Mouse (Mus musculus) ES-Bruce4 (cell line): ENCODE measurements around the gene Hs1bp3. TPM values are rescaled to one million over a fixed set of nuclear protein-coding genes. Genes with fewer than 3 reads are reported as not detected.

Experiments used
- H3K27ac ChIP-seq: 2 replicates; pipeline ENCODE4 v1.5.1; 2012; ENCODE audit warnings: low read length, inconsistent platforms; ENCODE audit not compliant: insufficient read depth
- H3K27me3 ChIP-seq: 2 replicates; pipeline ENCODE4 v1.6.1; 2012; ENCODE audit warnings: mild to moderate bottlenecking, low read length, inconsistent platforms; ENCODE audit not compliant: control insufficient read depth, poor library complexity, insufficient read depth, severe bottlenecking
- H3K36me3 ChIP-seq: 2 replicates; pipeline ENCODE4 v1.6.1; 2012; ENCODE audit warnings: inconsistent platforms, mild to moderate bottlenecking, low read length, moderate library complexity; ENCODE audit not compliant: control insufficient read depth, poor library complexity, insufficient read depth, severe bottlenecking
- H3K4me1 ChIP-seq: one replicate; pipeline ENCODE4 v1.8.1; 2011; ENCODE audit warnings: low read length; ENCODE audit not compliant: control insufficient read depth, insufficient read depth
- H3K4me3 ChIP-seq: 2 replicates; pipeline ENCODE4 v1.5.1; 2011; ENCODE audit warnings: low read depth, mild to moderate bottlenecking, low read length
- H3K9ac ChIP-seq: 2 replicates; pipeline ENCODE4 v1.6.1; 2012; ENCODE audit warnings: low read depth, mild to moderate bottlenecking, inconsistent platforms; ENCODE audit not compliant: poor library complexity, severe bottlenecking
- H3K9me3 ChIP-seq: replicated peaks from 2 replicates; pipeline ENCODE4 v1.6.1; 2012; ENCODE audit warnings: mild to moderate bottlenecking, low read length, inconsistent platforms; ENCODE audit not compliant: control insufficient read depth, poor library complexity, insufficient read depth, severe bottlenecking
- CTCF ChIP-seq: IDR thresholded peaks from one replicate; pipeline ENCODE4 v1.8.1; 2011; ENCODE audit warnings: low read depth, low read length
- EP300 ChIP-seq: IDR thresholded peaks from 2 replicates; pipeline ENCODE4 v1.6.1; 2011; ENCODE audit warnings: low read depth, low read length; ENCODE audit not compliant: insufficient read depth
- POLR2A ChIP-seq: IDR thresholded peaks from one replicate; pipeline ENCODE4 v1.8.1; 2011; ENCODE audit warnings: low read length; ENCODE audit not compliant: insufficient read depth
- polyA plus RNA-seq: library from polyadenylated mRNA; stranded (reverse); fragments of >200 nt; gene quantifications from 2 replicates; pipeline ENCODE4 v1.2.4, GENCODE M21; 2011; ENCODE audit warnings: low read depth; ENCODE audit not compliant: missing spikeins, insufficient read depth, insufficient read length

The Hs1bp3 gene
- polyA plus RNA-seq, 1 experiment = 37.5 TPM

DNA sequence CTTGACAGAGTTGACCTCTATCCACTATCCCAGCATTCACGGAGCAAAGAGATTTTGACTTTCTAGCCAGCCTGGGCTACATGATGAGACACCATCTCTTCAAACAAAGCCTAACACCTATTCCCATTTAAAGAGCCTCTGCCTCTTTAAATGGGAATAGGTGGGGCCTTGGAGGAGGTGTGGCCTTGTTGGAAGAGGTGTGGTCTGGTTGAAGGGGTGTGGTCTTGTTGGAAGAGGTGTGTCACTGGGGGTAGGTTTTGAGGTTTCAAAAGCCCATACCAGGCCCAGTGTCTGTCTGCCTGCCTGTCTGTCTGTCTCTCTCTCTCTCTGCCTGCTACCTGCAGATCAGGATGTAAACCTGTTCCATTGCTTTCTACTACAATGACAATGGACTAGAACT, 6.3 kb upstream of the Hs1bp3 start:
- peaks cover 2% of the 10 kb centered on the region for H3K4me1 ChIP-seq
- no peak overlapping the region for H3K4me3 ChIP-seq
- H3K36me3 ChIP-seq = no peaks in the 10 kb centered on the region
- no peak overlapping the region for H3K27ac ChIP-seq
- H3K27me3 ChIP-seq = no peaks in the 10 kb centered on the region
- H3K9me3 ChIP-seq = no peaks in the 10 kb centered on the region
- no peak overlapping the region for H3K9ac ChIP-seq
- TF ChIP-seq CTCF (no peak), POLR2A (no peak), EP300 (no peak)

DNA sequence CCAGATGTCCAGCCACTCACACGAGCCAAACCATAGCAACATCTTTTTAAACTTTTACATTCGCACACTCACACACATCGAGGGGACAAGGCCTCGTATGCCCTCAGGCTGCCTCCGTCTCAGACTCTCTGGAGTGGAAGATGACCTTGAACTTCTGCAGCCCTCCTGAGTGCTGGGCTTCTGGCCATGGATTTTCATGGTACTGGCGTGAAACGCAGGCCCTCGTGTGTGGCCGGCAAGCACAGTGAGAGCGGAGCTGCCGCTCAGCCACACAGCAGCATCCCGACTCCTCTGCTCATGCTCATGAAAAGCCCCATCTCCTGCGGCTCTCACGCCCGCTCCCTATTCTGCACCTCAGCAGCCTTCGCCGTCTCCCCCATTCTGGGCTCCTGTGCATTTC, 2.2 kb upstream of the Hs1bp3 start:
- Histone ChIP-seq H3K4me3 (no peak overlapping the region), H3K36me3 (no peaks in the 10 kb centered on the region), H3K27ac (no peak overlapping the region), H3K9me3 (no peaks in the 10 kb centered on the region), H3K4me1 (no peaks in the 10 kb centered on the region), H3K9ac (no peak overlapping the region), H3K27me3 (no peaks in the 10 kb centered on the region)
- TF ChIP-seq EP300 (no peak), POLR2A (no peak), CTCF (no peak)

DNA sequence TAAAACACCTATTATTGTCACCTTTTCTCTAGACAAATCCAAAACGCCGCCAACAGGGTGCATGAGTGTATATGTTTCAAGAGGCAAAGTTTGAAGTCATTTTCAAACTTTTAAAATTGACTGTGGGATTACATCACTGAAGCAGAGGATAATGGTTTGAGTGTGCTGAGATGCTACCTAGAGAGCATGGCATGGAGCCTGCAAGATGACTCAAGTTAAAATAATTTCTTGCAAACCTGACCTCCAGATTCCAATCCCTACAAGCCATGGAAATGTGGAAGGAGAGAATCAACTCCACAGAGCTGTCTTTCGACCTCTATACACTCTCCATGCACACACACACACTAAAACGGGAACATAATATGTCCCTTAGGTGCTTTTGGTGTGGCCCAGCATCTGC, 966 bp upstream of the Hs1bp3 start:
- no peaks in the 10 kb centered on the region for H3K27me3 ChIP-seq
- no peaks in the 10 kb centered on the region for H3K36me3 ChIP-seq
- H3K9me3 ChIP-seq = no peaks in the 10 kb centered on the region
- no peak overlapping the region for H3K4me3 ChIP-seq
- H3K9ac ChIP-seq = no peak overlapping the region
- no peak overlapping the region for H3K27ac ChIP-seq
- no peaks in the 10 kb centered on the region for H3K4me1 ChIP-seq
- no peak for TF ChIP-seq POLR2A
- no peak for TF ChIP-seq EP300
- TF ChIP-seq CTCF = no peak

DNA sequence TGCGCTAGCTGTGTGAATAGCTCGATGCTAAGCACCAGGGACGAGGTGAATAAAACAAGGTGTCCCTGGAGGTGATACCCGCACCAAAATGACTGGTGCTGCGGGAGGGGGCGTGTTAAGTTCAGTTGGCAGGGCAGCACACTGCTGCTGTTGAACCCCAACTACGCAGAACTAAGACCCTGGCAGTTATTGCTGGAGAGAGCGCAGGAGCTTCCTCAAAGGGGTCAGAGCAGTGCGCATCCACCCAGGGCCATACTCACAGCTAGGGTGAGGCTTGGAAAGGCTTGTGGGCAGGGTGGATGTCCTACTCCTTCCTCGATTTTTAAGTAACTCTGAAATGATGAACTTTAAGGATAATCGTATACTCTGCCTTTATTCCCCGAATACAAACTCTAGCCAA, 541 bp downstream of the Hs1bp3 start:
- peak overlapping the region; percentile 60 for H3K9ac ChIP-seq
- H3K4me1 ChIP-seq = no peaks in the 10 kb centered on the region
- H3K36me3 ChIP-seq = peaks cover 4% of the 10 kb centered on the region; the same call in 1 of the 2 replicates
- no peak overlapping the region for H3K27ac ChIP-seq
- no peak for TF ChIP-seq EP300
- no peak for TF ChIP-seq CTCF
- TF ChIP-seq POLR2A = no peak
- no peaks in the 10 kb centered on the region for H3K9me3 ChIP-seq
- no peaks in the 10 kb centered on the region for H3K27me3 ChIP-seq
- peak overlapping the region; percentile 83 for H3K4me3 ChIP-seq

DNA sequence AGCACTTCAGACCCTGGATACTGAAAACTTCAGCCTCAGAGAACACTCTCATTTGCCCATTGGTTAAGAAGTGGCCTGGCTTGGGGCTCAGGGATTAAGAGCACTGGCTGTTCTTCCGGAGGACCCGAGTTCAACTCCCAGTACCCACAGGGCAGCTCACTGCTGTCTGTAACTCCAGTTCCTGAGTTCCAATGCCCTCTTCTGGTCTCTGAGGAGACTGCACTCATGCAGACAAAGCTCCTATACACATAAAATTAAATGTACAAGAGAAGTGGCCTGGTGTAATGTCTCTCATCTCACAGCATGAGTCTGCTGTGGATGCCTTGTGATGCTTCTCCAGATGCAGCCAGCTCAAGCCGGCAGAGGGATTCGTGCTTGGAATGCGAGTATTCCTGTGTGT, 3.3 kb downstream of the Hs1bp3 start:
- Histone ChIP-seq H3K9me3 (no peaks in the 10 kb centered on the region), H3K4me1 (peaks cover 2% of the 10 kb centered on the region), H3K27me3 (no peaks in the 10 kb centered on the region), H3K36me3 (peaks cover 6% of the 10 kb centered on the region), H3K27ac (no peak overlapping the region), H3K4me3 (no peak overlapping the region), H3K9ac (no peak overlapping the region)
- TF ChIP-seq CTCF = no peak
- no peak for TF ChIP-seq EP300
- TF ChIP-seq POLR2A = no peak

- Histone ChIP-seq H3K27ac (no peak overlapping the region), H3K4me3 (peak overlapping the region; percentile 58), H3K9me3 (no peaks in the 10 kb centered on the region)
These were observed 7.0 kb downstream of the Hs1bp3 start for GRCm38 (mm10) chr12:8320084-8320713.

More at GRCm38 (mm10) chr12:8320084-8320713, 7.0 kb downstream of the Hs1bp3 start:
- no peak for TF ChIP-seq POLR2A
- TF ChIP-seq CTCF = peak; percentile 81
- H3K36me3 ChIP-seq = peaks cover 13% of the 10 kb centered on the region
- H3K27me3 ChIP-seq = no peaks in the 10 kb centered on the region
- no peak overlapping the region for H3K9ac ChIP-seq
- H3K4me1 ChIP-seq = peaks cover 2% of the 10 kb centered on the region
